Mouse (Mus musculus): ENCODE measurements around the gene Slc11a2.
"Not testable (repeated sequence)": the region's sequence is repeated elsewhere in the genome, so short reads cannot be mapped to it uniquely, and the experiment has no call there.

Gene Slc11a2

GRCm38 (mm10) chr15:100346761-100347160, 78.1 kb downstream of the Slc11a2 start:
- DNase-seq = no peak

GRCm38 (mm10) chr15:100345484-100345883, 79.4 kb downstream of the Slc11a2 start:
- no peak for DNase-seq

GRCm38 (mm10) chr15:100341314-100341980, 83.4 kb downstream of the Slc11a2 start:
- DNase-seq = not testable (repeated sequence)

Data from retina, postnatal 1 day (tissue).